Mouse (Mus musculus) liver, adult 2 months (tissue): ENCODE data around the gene Smurf1. TPM values are rescaled to one million over a fixed set of nuclear protein-coding genes. Genes with fewer than 3 reads are reported as not detected.

ENCODE experiments used
- DNase-seq: peaks from one replicate; pipeline ENCODE4 v3.0.0-alpha.2; 2011; ENCODE audit warnings: low read depth, low spot score; ENCODE audit errors: extremely low read depth
- H3K27ac ChIP-seq: fragments of 200-500 bp; replicated peaks from 2 replicates; pipeline ENCODE4 v1.5.1; 2012; ENCODE audit warnings: low read depth, mild to moderate bottlenecking, control low read depth, inconsistent platforms, low read length; ENCODE audit not compliant: insufficient read depth
- H3K27me3 ChIP-seq: fragments of 200-500 bp; 2 replicates; pipeline ENCODE4 v1.6.1; 2012; ENCODE audit warnings: mild to moderate bottlenecking, moderate library complexity, low read length, inconsistent platforms; ENCODE audit not compliant: control insufficient read depth, insufficient read depth
- H3K36me3 ChIP-seq: fragments of 200-500 bp; 2 replicates; pipeline ENCODE4 v1.6.1; 2012; ENCODE audit warnings: low read length, inconsistent platforms; ENCODE audit not compliant: control insufficient read depth, insufficient read depth
- H3K4me1 ChIP-seq: fragments of 200-500 bp; 2 replicates; pipeline ENCODE4 v1.6.1; 2011; ENCODE audit warnings: low read length; ENCODE audit not compliant: control insufficient read depth, insufficient read depth
- H3K4me3 ChIP-seq: fragments of 200-500 bp; 2 replicates; pipeline ENCODE4 v1.5.1; 2011; ENCODE audit warnings: low read depth, mild to moderate bottlenecking, control low read depth, low read length, moderate library complexity; ENCODE audit not compliant: insufficient read depth
- H3K79me2 ChIP-seq: fragments of 200-500 bp; 2 replicates; pipeline ENCODE4 v1.6.1; 2012; ENCODE audit warnings: inconsistent platforms, mild to moderate bottlenecking, low read length, moderate library complexity; ENCODE audit not compliant: control insufficient read depth, insufficient read depth
- H3K9ac ChIP-seq: fragments of 200-500 bp; 2 replicates; pipeline ENCODE4 v1.6.1; 2012; ENCODE audit warnings: low read depth, mild to moderate bottlenecking, control low read depth, inconsistent platforms, low read length
- CTCF ChIP-seq: fragments of 200-500 bp; IDR thresholded peaks from 2 replicates; pipeline ENCODE4 v1.5.1; 2011; ENCODE audit warnings: low read depth, low read length, control low read depth
- POLR2A ChIP-seq: fragments of 200-500 bp; IDR thresholded peaks from 2 replicates; pipeline ENCODE4 v1.6.1; 2011; ENCODE audit warnings: low read length, control low read depth; ENCODE audit not compliant: insufficient read depth; ENCODE audit errors: extremely low read depth
- WGBS: fragments of 180-500 bp; shearing (Covaris S2); methylation state at CpG from one replicate; pipeline ENCODE4 v1.1.7; 2018; 5-methylcytosine and 5-hydroxymethylcytosine counted together
- polyA plus RNA-seq: library from polyadenylated mRNA; depleted of rRNA; stranded (reverse); fragments of >200 nt; gene quantifications from 2 replicates; pipeline ENCODE4 v1.2.3, GENCODE M21; 2012
- total RNA-seq: library from RNA; depleted of rRNA; stranded (reverse); fragments of >200 nt; gene quantifications from 2 replicates; pipeline ENCODE4 v1.2.3, GENCODE M21; 2014

The Smurf1 gene
- total and polyA plus RNA-seq, 2 experiments = 5.2 to 8.6 TPM

DNA sequence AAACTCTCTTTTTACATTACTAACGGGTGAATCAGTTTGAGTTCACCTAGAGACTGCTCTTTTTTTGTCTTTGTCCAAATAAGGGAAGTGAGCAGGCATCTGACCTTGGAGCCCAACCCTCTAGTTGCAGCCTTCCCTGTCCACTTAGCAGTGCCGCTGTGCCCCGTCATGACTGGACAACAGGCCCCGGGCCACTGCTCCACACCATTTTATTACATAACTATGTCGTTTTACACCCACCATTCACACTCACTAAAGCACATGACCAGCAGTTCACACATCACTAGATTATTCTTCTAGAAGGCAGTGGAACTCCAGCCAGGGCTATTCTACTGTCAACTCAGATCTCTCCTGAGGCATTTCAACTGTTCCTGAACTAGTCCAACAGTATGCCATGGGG is 33.8 kb downstream of the Smurf1 start:
- WGBS = 69% methylated on average over 5 of the region's 5 CpGs
- TF ChIP-seq CTCF = no peak
- no peak for TF ChIP-seq POLR2A

DNA sequence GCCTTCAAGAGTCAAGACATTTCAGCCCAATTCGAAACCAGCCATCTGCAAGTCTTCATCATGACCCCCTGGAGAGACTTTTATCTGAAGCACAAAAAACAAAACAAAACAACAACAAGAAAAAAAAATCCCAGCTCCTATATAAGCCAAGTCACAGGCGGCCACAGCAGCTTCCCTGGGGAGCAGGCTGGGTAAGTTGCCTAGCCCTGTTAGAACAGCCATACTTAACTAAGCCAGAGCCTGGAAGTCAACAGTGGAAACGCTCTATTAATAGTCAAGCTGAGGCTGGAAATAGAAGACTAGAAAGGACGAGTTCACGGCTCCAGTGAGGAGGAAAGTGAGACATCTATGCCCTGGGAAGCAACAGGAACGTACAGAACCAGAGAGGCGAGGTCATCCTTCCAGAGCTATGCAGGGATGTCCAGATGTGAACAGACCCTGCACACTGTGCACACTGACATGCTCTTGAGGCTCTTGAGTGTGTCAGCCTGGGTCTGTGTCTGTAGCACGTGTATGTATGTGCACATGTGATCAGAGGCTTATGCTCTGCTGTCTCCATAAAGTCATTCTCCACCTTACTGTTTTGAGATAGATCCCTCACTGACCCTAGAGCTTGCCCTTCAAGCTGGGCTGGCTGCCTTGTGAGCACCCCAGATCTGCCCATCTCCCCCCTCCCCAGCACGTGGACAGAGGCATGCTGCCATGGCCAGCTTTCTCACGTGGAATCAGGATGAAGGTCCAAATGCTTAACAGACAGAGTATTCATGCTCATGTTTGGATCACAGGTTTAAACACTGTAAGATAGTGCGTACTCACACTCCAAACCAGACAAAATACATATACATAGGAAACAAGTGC is 36.6 kb downstream of the Smurf1 start:
- TF ChIP-seq CTCF (no peak), POLR2A (no peak)
- Histone ChIP-seq H3K36me3 (no peaks in the 10 kb centered on the region), H3K27ac (no peak overlapping the region), H3K27me3 (no peaks in the 10 kb centered on the region), H3K9ac (no peak overlapping the region), H3K4me1 (peaks cover 1% of the 10 kb centered on the region; the same call in 1 of the 2 replicates), H3K4me3 (no peak overlapping the region), H3K79me2 (peaks cover 38% of the 10 kb centered on the region)
- DNase-seq = no peak
- 72% methylated on average over 11 of the region's 11 CpGs for WGBS

More for the DNA sequence above, 33.8 kb downstream of the Smurf1 start:
- Histone ChIP-seq H3K27ac (no peak overlapping the region), H3K4me1 (peaks cover 17% of the 10 kb centered on the region), H3K4me3 (no peak overlapping the region), H3K36me3 (no peaks in the 10 kb centered on the region), H3K27me3 (no peaks in the 10 kb centered on the region), H3K9ac (no peak overlapping the region), H3K79me2 (peaks cover 48% of the 10 kb centered on the region)
- no peak for DNase-seq

DNA sequence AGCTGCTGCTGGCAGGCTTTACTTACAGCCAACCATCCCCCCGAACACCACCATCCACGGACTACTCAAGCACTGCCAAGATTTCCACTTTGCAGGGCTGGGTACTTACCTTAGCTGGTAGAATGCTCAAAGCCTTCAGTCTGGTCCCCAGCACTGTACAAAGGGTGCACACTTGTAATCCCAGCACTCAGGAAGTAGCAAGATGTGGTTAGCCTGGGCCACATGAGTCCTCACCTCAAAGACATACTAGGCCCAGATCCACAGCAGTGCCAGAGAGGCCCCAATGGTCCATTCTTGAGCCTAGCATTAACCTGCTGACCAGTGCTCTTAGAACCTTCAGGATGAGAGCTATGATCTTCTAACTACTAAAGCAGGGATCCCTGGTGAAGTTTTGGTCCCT is 39.4 kb downstream of the Smurf1 start:
- Histone ChIP-seq H3K27me3 (no peaks in the 10 kb centered on the region), H3K27ac (no peak overlapping the region), H3K36me3 (no peaks in the 10 kb centered on the region), H3K9ac (no peak overlapping the region), H3K79me2 (peaks cover 37% of the 10 kb centered on the region; the same call in 1 of the 2 replicates), H3K4me3 (no peak overlapping the region), H3K4me1 (no peaks in the 10 kb centered on the region; the same call in 1 of the 2 replicates)
- WGBS = 88% methylated on average over 2 of the region's 2 CpGs
- DNase-seq = no peak
- TF ChIP-seq POLR2A = no peak
- no peak for TF ChIP-seq CTCF

DNA sequence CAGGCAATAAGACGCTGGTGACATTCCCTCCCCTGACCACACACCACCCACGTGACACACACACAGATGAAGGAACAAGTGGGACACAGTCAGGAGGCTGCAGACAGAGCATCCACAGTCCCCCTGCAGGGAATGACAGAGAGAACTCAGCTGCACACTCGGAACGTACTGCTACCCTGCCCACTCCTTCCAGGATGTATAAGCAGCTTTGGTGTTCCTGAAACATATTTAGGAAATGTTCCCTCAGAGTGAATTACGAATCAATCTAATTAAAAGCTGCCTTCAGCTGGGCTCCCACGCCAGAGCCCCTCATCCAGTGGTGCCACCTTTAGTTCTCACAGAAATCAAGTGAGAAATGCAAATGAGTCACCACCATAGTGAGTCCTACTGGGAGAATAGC is 42.3 kb downstream of the Smurf1 start:
- Histone ChIP-seq H3K79me2 (peaks cover 41% of the 10 kb centered on the region; the same call in 1 of the 2 replicates), H3K27me3 (no peaks in the 10 kb centered on the region), H3K4me1 (no peaks in the 10 kb centered on the region; the same call in 1 of the 2 replicates), H3K4me3 (no peak overlapping the region), H3K36me3 (no peaks in the 10 kb centered on the region), H3K27ac (no peak overlapping the region), H3K9ac (no peak overlapping the region)
- no peak for TF ChIP-seq POLR2A
- 91% methylated on average over 6 of the region's 6 CpGs for WGBS
- DNase-seq = no peak

DNA sequence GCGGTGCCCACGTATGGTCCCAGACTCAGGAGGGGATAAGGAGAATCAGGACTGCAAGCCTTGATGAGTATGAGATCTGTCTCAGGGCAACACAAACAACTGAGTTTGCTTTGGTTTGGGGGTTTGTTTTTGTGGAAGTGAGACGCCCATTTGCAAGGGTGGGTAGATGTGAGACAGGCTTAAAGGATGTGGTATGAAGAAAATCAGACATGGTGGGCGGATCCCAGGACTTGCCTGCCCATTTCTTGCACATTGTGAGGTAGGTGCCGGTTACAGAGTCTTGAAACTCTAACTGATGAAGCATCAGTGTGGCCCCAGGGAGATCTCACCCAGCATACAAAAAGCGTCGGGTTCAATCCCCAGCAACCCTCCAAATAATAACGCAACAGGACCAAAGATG is 45.9 kb downstream of the Smurf1 start:
- TF ChIP-seq POLR2A = no peak
- no peak for TF ChIP-seq CTCF
- H3K27ac ChIP-seq = no peak overlapping the region

DNA sequence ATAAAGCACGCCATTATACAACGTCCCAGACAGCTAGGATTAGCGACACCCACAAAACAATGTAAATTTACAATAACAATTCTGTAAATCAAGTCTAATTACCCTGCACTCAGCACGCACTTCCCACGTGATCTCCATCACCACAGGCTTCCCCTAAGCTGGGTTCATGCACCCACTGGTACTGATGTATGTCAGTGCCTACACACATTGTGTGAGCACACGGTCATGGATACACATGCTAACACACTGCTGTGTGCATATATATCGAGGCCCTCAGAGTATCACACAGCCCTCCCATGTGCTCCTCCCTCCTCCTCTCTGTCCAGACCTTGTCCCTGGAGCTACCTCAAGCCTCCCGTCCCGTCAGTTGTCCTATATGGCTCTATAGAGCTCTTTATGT is 46.5 kb downstream of the Smurf1 start:
- no peak overlapping the region for H3K27ac ChIP-seq
- no peak overlapping the region for H3K4me3 ChIP-seq
- no peak for TF ChIP-seq POLR2A
- no peak for TF ChIP-seq CTCF
- WGBS = 95% methylated on average over 9 of the region's 9 CpGs
- no peaks in the 10 kb centered on the region for H3K36me3 ChIP-seq
- H3K4me1 ChIP-seq = peaks cover 2% of the 10 kb centered on the region; the same call in 1 of the 2 replicates
- no peak for DNase-seq
- no peaks in the 10 kb centered on the region for H3K27me3 ChIP-seq
- no peak overlapping the region for H3K9ac ChIP-seq
- H3K79me2 ChIP-seq = peaks cover 47% of the 10 kb centered on the region

More for the DNA sequence above, 45.9 kb downstream of the Smurf1 start:
- no peak overlapping the region for H3K9ac ChIP-seq
- H3K36me3 ChIP-seq = no peaks in the 10 kb centered on the region
- DNase-seq = no peak
- peaks cover 42% of the 10 kb centered on the region for H3K79me2 ChIP-seq
- no peaks in the 10 kb centered on the region for H3K27me3 ChIP-seq
- H3K4me1 ChIP-seq = peaks cover 2% of the 10 kb centered on the region; the same call in 1 of the 2 replicates
- WGBS = 95% methylated on average over 8 of the region's 8 CpGs
- no peak overlapping the region for H3K4me3 ChIP-seq
